Mouse (Mus musculus) brain, embryonic 14.5 days (tissue): ENCODE data around the gene Slc18b1. TPM values are rescaled to one million over a fixed set of nuclear protein-coding genes. Genes with fewer than 3 reads are reported as not detected.

Experiments used
- DNase-seq: peaks from one replicate; pipeline ENCODE4 v3.0.0-alpha.2; 2011; ENCODE audit warnings: low read depth
- CTCF ChIP-seq: fragments of 200-500 bp; IDR thresholded peaks from 2 replicates; pipeline ENCODE4 v1.5.1; 2012; ENCODE audit warnings: inconsistent platforms, mild to moderate bottlenecking, moderate library complexity, borderline replicate concordance; ENCODE audit not compliant: insufficient read depth, insufficient read length; ENCODE audit errors: extremely low read depth
- POLR2A ChIP-seq: fragments of 200-500 bp; IDR thresholded peaks from 2 replicates; pipeline ENCODE4 v1.6.1; 2012; ENCODE audit warnings: mild to moderate bottlenecking, inconsistent platforms, borderline replicate concordance; ENCODE audit not compliant: poor library complexity, insufficient read depth, insufficient read length, severe bottlenecking; ENCODE audit errors: extremely low read depth
- polyA plus RNA-seq: library from polyadenylated mRNA; depleted of rRNA; stranded (reverse); fragments of >200 nt; gene quantifications from 2 replicates; pipeline ENCODE4 v1.2.3, GENCODE M21; 2012; rRNA removed

Gene Slc18b1
- polyA plus RNA-seq, 1 experiment = 28.3 TPM

DNA sequence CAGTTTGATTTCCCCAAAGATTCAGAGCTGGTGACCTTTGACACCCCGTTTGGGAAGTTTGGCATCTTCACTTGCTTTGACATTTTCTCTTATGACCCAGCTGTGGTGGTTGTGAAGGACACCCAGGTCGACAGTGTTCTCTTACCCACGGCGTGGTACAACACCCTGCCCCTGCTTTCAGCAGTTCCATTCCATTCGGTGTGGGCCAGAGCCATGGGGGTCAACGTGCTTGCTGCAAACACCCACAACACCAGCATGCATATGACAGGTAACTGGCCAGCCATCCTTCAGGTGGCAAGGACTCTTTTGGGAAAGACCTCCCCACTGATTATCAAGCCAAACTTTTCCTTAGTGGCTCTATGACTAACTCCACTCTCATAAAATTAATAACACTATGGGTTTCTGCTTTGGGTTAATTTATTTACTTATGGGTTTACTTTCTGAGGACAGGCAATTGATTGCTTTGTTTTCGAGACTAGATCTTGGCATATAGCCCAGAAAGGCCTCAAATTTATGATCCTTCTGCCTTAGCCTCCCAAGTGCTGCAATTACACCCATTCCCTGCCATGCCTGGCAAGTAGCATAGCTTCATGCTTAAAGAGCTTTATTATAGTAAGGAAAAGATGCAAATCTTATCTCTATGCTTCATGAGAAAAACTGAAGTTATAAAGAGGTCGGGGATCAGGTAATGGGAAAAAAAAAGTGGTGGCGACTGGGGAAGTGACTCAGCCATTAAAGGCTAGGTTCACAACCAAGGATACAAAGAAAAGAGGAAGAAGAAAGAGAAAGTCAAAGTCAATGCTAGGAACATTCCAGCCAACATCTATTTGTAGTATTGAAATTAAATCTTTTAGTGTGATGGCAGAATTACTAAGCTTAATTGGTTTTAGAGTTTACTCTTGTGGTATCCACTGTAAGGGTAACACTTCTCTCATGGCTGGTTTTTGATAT lies 67.9 kb downstream of the Slc18b1 start:
- TF ChIP-seq POLR2A (no peak), CTCF (no peak)
- DNase-seq = peak; percentile 19

Other genes starting within 250 kb of the Slc18b1 start
- 2,858 and 3,479 TPM in 2 replicates for gene Rps12, start 9.7 kb upstream of the Slc18b1 start, polyA plus RNA-seq
- gene Vnn3, start 54.5 kb downstream of the Slc18b1 start, polyA plus RNA-seq = 0.04 and 0.10 TPM in 2 replicates
- 0.14 and 0.15 TPM in 2 replicates for gene Vnn1, start 97.7 kb downstream of the Slc18b1 start, polyA plus RNA-seq
- not detected in 2 replicates for gene Taar1, start 123.4 kb downstream of the Slc18b1 start, polyA plus RNA-seq
- 0.08 TPM in 1 of 2 replicates, not detected in the other for gene Taar2, start 141.6 kb downstream of the Slc18b1 start, polyA plus RNA-seq
- not detected in 2 replicates for gene Taar3, start 152.6 kb downstream of the Slc18b1 start, polyA plus RNA-seq
- not detected in 2 replicates for gene Taar4, start 163.5 kb downstream of the Slc18b1 start, polyA plus RNA-seq
- gene Taar5, start 173.7 kb downstream of the Slc18b1 start, polyA plus RNA-seq = 0.18 TPM in 1 of 2 replicates, not detected in the other
- not detected in 2 replicates for gene Taar6, start 188.7 kb downstream of the Slc18b1 start, polyA plus RNA-seq
- not detected in 2 replicates for gene Taar7a, start 196.5 kb downstream of the Slc18b1 start, polyA plus RNA-seq
- not detected in 2 replicates for gene Taar7b, start 203.0 kb downstream of the Slc18b1 start, polyA plus RNA-seq
- not detected in 2 replicates for gene Taar7d, start 230.2 kb downstream of the Slc18b1 start, polyA plus RNA-seq
- gene Taar7e, start 240.6 kb downstream of the Slc18b1 start, polyA plus RNA-seq = not detected in 2 replicates